Mouse (Mus musculus): ENCODE data around the gene Gm20390. TPM values are rescaled to one million over a fixed set of nuclear protein-coding genes. Genes with fewer than 3 reads are reported as not detected.
"Not testable (repeated sequence)": the region's sequence is repeated elsewhere in the genome, so short reads cannot be mapped to it uniquely, and the experiment has no call there.

Gm20390 gene
- polyA plus RNA-seq, 1 experiment, result 13.0 TPM

GRCm38 (mm10) chr11:93955256-93956150, 12.6 kb downstream of the Gm20390 start:
- Histone ChIP-seq H3K4me3 (replicated peaks) (peak overlapping the region; percentile 69), H3K9me3 (ENCODE audit: control insufficient read depth, low read length) (no peaks in the 10 kb centered on the region), H3K36me3 (ENCODE audit: control insufficient read depth) (peaks cover 31% of the 10 kb centered on the region), H3K4me1 (ENCODE audit: control insufficient read depth) (peaks cover 28% of the 10 kb centered on the region), H3K27me3 (ENCODE audit: control insufficient read depth) (peaks cover 7% of the 10 kb centered on the region)
- TF ChIP-seq GATA1 (IDR thresholded peaks at IDR 0.05; ENCODE audit: low read length) (no peak), TAL1 (IDR thresholded peaks at IDR 0.05; ENCODE audit: low read length) (no peak)

GRCm38 (mm10) chr11:93954738-93955255, 13.3 kb downstream of the Gm20390 start:
- TF ChIP-seq GATA1 (IDR thresholded peaks at IDR 0.05; ENCODE audit: low read length) (no peak), TAL1 (IDR thresholded peaks at IDR 0.05; ENCODE audit: low read length) (no peak)
- Histone ChIP-seq H3K36me3 (ENCODE audit: control insufficient read depth) (peaks cover 26% of the 10 kb centered on the region), H3K9me3 (ENCODE audit: control insufficient read depth, low read length) (no peaks in the 10 kb centered on the region), H3K27me3 (ENCODE audit: control insufficient read depth) (peaks cover 7% of the 10 kb centered on the region), H3K4me3 (replicated peaks) (peak overlapping the region; percentile 69), H3K4me1 (ENCODE audit: control insufficient read depth) (peaks cover 28% of the 10 kb centered on the region)

DNA sequence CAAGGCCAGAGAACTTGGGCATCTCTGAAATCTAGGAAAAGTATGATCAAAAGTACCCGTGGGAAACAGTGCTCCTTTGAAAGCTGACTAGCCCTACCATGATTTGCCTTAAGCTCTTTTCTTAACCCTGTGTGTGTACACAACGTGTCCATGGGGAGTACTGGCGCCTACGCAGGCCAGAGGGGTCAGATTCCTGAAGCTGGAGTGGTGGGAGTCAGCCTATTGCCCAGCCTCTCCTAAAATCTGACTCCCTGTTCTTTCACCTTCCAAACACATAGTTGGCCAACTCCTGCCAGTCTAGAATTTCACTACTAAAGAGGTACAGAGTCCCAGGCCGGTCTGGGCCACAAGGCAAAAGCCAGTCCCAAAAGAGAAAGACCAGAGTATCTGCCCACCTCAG, 15.7 kb downstream of the Gm20390 start:
- peaks cover 26% of the 10 kb centered on the region for H3K4me1 ChIP-seq (ENCODE audit: control insufficient read depth)
- no peak overlapping the region for H3K4me3 ChIP-seq (replicated peaks)
- no peaks in the 10 kb centered on the region for H3K9me3 ChIP-seq (ENCODE audit: control insufficient read depth, low read length)
- peaks cover 7% of the 10 kb centered on the region for H3K27me3 ChIP-seq (ENCODE audit: control insufficient read depth)
- H3K36me3 ChIP-seq (ENCODE audit: control insufficient read depth), result peaks cover 13% of the 10 kb centered on the region
- TF ChIP-seq TAL1 (IDR thresholded peaks at IDR 0.05; ENCODE audit: low read length), result no peak

DNA sequence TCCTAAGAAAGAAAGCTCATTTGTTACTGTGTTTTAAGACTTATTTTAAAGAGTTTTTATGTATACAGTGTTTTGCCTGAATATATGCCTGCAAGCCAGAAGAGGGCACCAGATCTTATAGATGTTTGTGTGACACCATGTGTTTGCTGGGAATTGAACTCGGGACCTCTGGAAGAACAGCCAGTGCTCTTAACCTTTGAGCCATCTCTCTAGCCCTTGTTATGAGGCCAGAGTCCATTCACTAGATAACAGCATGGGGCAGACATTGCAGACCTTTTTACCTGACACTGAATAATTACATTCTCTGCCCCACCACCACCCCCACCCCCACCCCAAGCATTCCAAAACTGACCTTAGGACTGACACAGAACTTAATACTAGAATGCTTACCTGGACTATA, 18.0 kb downstream of the Gm20390 start:
- no peaks in the 10 kb centered on the region for H3K9me3 ChIP-seq (ENCODE audit: control insufficient read depth, low read length)
- H3K27me3 ChIP-seq (ENCODE audit: control insufficient read depth), result peaks cover 4% of the 10 kb centered on the region
- no peak overlapping the region for H3K4me3 ChIP-seq (replicated peaks)
- TF ChIP-seq GATA1 (IDR thresholded peaks at IDR 0.05; ENCODE audit: low read length) (no peak), TAL1 (IDR thresholded peaks at IDR 0.05; ENCODE audit: low read length) (no peak)
- peaks cover 4% of the 10 kb centered on the region for H3K4me1 ChIP-seq (ENCODE audit: control insufficient read depth)
- H3K36me3 ChIP-seq (ENCODE audit: control insufficient read depth), result peaks cover 13% of the 10 kb centered on the region

DNA sequence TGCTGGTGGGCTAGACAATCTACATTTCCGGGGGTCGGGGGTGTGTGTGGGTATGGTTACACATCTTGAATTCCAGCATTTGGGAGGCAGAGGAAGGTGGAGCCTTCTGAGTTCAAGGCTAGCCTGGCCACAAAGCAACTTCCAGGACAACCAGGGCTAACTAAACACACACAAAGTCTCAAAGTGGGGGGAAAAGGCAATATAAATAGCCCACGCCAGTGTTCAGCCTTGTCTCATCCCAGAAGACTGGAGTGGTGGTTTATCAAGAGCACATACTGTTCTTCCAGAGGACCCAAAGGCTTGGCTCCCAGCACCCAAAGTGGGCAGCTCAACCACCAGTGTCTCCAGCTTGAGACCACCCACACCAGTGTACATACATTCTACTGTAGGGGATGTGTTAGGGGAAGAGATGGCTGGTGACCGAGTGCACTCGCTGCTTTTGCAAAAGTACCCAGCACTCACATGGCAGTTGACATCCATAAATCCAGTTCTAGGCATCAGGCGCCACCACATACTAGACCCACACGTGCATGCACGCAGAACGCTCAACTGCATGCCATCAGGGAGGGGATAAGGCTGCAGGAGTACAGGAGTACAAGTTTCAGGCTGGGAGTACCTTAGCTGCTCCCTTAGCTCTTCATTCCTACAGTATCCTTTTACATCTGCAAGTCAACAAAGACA, 19.1 kb downstream of the Gm20390 start:
- no peak overlapping the region for H3K4me3 ChIP-seq (replicated peaks)

GRCm38 (mm10) chr11:93944986-93945385, 23.1 kb downstream of the Gm20390 start:
- Histone ChIP-seq H3K4me1 (ENCODE audit: control insufficient read depth) (no peaks in the 10 kb centered on the region), H3K27me3 (ENCODE audit: control insufficient read depth) (no peaks in the 10 kb centered on the region), H3K36me3 (ENCODE audit: control insufficient read depth) (peaks cover 19% of the 10 kb centered on the region), H3K9me3 (ENCODE audit: control insufficient read depth, low read length) (no peaks in the 10 kb centered on the region), H3K4me3 (replicated peaks) (no peak overlapping the region)
- no peak for TF ChIP-seq TAL1 (IDR thresholded peaks at IDR 0.05; ENCODE audit: low read length)
- no peak for TF ChIP-seq GATA1 (IDR thresholded peaks at IDR 0.05; ENCODE audit: low read length)

More for the DNA sequence above, 19.1 kb downstream of the Gm20390 start:
- H3K4me1 ChIP-seq (ENCODE audit: control insufficient read depth), result no peaks in the 10 kb centered on the region
- peaks cover 13% of the 10 kb centered on the region for H3K36me3 ChIP-seq (ENCODE audit: control insufficient read depth)
- H3K9me3 ChIP-seq (ENCODE audit: control insufficient read depth, low read length), result no peaks in the 10 kb centered on the region
- TF ChIP-seq TAL1 (IDR thresholded peaks at IDR 0.05; ENCODE audit: low read length) (no peak), GATA1 (IDR thresholded peaks at IDR 0.05; ENCODE audit: low read length) (no peak)
- H3K27me3 ChIP-seq (ENCODE audit: control insufficient read depth), result no peaks in the 10 kb centered on the region

- no peaks in the 10 kb centered on the region for H3K9me3 ChIP-seq (ENCODE audit: control insufficient read depth, low read length)
- H3K4me3 ChIP-seq (replicated peaks), result no peak overlapping the region
- no peaks in the 10 kb centered on the region for H3K27me3 ChIP-seq (ENCODE audit: control insufficient read depth)
- H3K4me1 ChIP-seq (ENCODE audit: control insufficient read depth), result no peaks in the 10 kb centered on the region
- H3K36me3 ChIP-seq (ENCODE audit: control insufficient read depth), result peaks cover 29% of the 10 kb centered on the region
- no peak for TF ChIP-seq GATA1 (IDR thresholded peaks at IDR 0.05; ENCODE audit: low read length)
- no peak for TF ChIP-seq TAL1 (IDR thresholded peaks at IDR 0.05; ENCODE audit: low read length)
Observed at GRCm38 (mm10) chr11:93940906-93941305, 27.2 kb downstream of the Gm20390 start.

DNA sequence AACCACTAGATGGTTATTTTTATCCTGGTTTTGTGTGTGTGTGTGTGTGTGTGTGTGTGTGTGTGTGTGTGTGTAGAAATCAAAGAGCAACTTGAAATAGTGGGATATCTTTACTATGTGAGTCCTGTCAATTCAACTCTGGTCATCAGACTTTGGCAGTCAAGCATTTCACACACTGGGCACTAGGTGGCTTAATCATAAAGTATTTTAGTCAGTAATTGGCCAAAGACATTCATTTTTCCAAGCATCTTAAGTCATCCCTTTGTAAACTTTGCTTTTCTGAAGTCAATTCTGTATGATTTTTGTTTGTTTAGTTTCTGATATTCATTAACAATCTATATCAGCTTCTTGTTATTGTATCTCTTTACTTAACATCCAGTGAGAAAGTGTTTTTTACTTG, 39.0 kb downstream of the Gm20390 start:
- TF ChIP-seq TAL1 (IDR thresholded peaks at IDR 0.05; ENCODE audit: low read length) (no peak), GATA1 (IDR thresholded peaks at IDR 0.05; ENCODE audit: low read length) (no peak)
- Histone ChIP-seq H3K4me1 (ENCODE audit: control insufficient read depth) (no peaks in the 10 kb centered on the region), H3K27me3 (ENCODE audit: control insufficient read depth) (no peaks in the 10 kb centered on the region), H3K4me3 (replicated peaks) (no peak overlapping the region), H3K36me3 (ENCODE audit: control insufficient read depth) (peaks cover 63% of the 10 kb centered on the region), H3K9me3 (ENCODE audit: control insufficient read depth, low read length) (no peaks in the 10 kb centered on the region)

GRCm38 (mm10) chr11:93915019-93915418, 53.1 kb downstream of the Gm20390 start:
- H3K4me1 ChIP-seq (ENCODE audit: control insufficient read depth); H3K27me3 ChIP-seq (ENCODE audit: control insufficient read depth); H3K9me3 ChIP-seq (ENCODE audit: control insufficient read depth, low read length); H3K4me3 ChIP-seq (replicated peaks): not testable (repeated sequence)
- H3K36me3 ChIP-seq (ENCODE audit: control insufficient read depth), result peaks cover 67% of the 10 kb centered on the region

Measured in erythroblast, embryonic 14.5 days (primary cell).